Mouse (Mus musculus) thymus, adult 2 months (tissue): ENCODE results near the gene Nhlrc1. TPM values are rescaled to one million over a fixed set of nuclear protein-coding genes. Genes with fewer than 3 reads are reported as not detected.

Source experiments
- DNase-seq: peaks from one replicate; pipeline ENCODE4 v3.0.0; 2021
- H3K27ac ChIP-seq: fragments of 200-500 bp; 2 replicates; pipeline ENCODE4 v1.5.1; 2012; ENCODE audit warnings: low read length, control low read depth; ENCODE audit not compliant: control insufficient read depth, insufficient read depth
- H3K27me3 ChIP-seq: fragments of 200-500 bp; 2 replicates; pipeline ENCODE4 v1.6.1; 2012; ENCODE audit warnings: mild to moderate bottlenecking, low read length, moderate library complexity, mixed read lengths; ENCODE audit not compliant: control insufficient read depth, insufficient read depth
- H3K36me3 ChIP-seq: fragments of 200-500 bp; 2 replicates; pipeline ENCODE4 v1.6.1; 2012; ENCODE audit warnings: mild to moderate bottlenecking, low read length, moderate library complexity; ENCODE audit not compliant: control insufficient read depth, insufficient read depth
- H3K4me1 ChIP-seq: fragments of 200-500 bp; replicated peaks from 2 replicates; pipeline ENCODE4 v1.6.1; 2012; ENCODE audit warnings: low read length; ENCODE audit not compliant: control insufficient read depth, insufficient read depth
- H3K4me3 ChIP-seq: fragments of 200-500 bp; 2 replicates; pipeline ENCODE4 v1.5.1; 2012; ENCODE audit warnings: mild to moderate bottlenecking, low read length, control low read depth, moderate library complexity; ENCODE audit not compliant: control insufficient read depth, insufficient read depth
- CTCF ChIP-seq: fragments of 200-500 bp; IDR thresholded peaks from 2 replicates; pipeline ENCODE4 v1.5.1; 2012; ENCODE audit warnings: mild to moderate bottlenecking, control low read depth, low read length, moderate library complexity, borderline replicate concordance; ENCODE audit not compliant: control insufficient read depth, poor library complexity, insufficient read depth; ENCODE audit errors: extremely low read depth
- POLR2A ChIP-seq: fragments of 200-500 bp; IDR thresholded peaks from 2 replicates; pipeline ENCODE4 v1.6.1; 2012; ENCODE audit warnings: mild to moderate bottlenecking, low read length, control low read depth, moderate library complexity; ENCODE audit not compliant: control insufficient read depth, poor library complexity, insufficient read depth; ENCODE audit errors: extremely low read depth
- WGBS: fragments of 180-500 bp; shearing (Covaris S2); methylation state at CpG from one replicate; pipeline ENCODE4 v1.1.7; 2018; 5-methylcytosine and 5-hydroxymethylcytosine counted together
- polyA plus RNA-seq: library from polyadenylated mRNA; depleted of rRNA; stranded (reverse); fragments of >200 nt; gene quantifications from 2 replicates; pipeline ENCODE4 v1.2.3, GENCODE M21; 2012; rRNA removed

Nhlrc1 gene
- polyA plus RNA-seq: 1.3 and 1.7 TPM in 2 replicates

DNA sequence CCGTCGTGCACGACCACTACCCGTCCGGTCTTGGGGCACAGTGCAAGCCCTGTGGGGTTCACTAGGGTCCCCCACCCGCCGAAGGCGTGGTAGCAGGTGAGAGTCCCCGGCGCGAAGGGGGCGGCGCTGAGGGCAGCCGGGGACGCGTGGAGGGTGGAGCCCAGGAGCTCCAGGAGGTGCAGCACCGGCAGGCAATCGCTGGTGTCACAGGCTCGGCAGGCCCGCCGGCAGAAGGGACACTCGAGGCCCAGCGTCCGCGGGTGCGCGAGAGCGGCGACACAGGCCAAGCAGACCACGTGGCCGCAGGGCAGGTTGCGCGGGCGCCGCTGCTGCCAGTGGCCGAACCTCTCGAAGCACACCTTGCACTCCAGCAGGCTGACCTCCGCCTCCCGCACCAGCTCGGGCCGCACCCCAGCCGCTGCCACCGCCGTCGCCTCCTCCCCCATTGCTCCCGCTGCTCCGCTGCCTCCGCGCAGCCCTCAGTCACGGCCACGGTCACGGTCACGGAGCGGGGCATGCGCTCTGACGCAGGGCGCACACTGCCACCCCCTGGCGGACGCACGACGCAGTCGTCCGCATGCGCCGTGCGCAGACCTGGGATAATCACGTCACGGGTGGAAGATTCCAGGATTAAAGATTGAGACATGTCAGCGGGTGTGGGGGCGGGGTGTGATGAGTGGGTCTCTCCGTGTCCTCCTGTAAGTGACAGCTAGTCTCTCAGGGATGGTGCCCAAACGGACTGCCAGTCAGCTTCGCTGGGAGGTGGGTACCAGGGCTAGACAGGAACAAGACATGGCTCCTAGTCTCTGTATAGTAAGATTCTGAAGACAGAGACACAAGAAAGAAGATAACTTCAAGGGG is at the start of gene Nhlrc1:
Gene Nhlrc1, minus strand, starts transcription at position 517 of the 861 bp plus-strand sequence.
- H3K27ac ChIP-seq: no peak within 1 kb of the TSS
- TF ChIP-seq CTCF (peak; percentile 99), POLR2A (peak; percentile 33)
- 3% methylated on average over 73 of the region's 73 CpGs for WGBS
- H3K27me3 ChIP-seq: no peaks in the 10 kb centered on the region
- peak; percentile 73 for DNase-seq
- H3K36me3 ChIP-seq: no peaks in the 10 kb centered on the region
- H3K4me1 ChIP-seq: peaks cover 6% of the 10 kb centered on the region; the same call in 1 of the 2 replicates
- H3K4me3 ChIP-seq: peak within 1 kb of the TSS; percentile 53

DNA sequence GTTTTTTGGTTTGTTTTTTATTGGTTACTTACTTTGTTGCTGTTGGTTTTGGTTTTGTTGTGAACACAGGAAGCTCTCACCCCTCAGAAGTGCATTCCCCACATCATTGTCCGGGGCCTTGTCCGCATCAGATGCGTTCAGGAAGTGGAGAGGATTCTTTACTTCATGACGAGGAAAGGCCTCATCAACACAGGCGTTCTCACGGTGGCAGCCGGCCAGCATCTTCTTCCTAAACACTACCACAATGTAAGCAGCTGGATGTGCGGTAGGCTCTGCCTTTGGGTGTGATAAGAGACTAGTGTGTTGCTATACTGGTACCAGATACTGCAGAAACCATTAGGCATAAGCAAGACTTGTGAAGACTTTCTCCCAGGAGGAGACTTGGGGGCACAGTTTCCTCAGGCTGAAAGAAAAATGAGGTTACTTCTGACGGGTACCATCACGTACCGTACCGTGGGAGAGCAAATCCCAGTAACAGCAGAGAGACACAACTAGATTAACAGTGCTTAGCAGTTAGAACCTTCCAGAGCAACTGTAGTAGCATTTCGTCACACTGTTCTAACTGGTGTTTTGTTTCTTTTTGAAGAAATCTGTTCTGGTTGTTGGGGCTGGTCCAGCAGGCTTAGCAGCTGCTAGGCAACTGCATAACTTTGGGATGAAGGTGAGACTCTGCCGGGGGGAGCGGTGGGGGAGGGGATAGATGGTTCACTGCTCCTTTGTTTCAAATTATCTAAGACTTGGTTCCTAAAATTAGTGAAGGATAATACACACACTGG is 49.5 kb upstream of the Nhlrc1 start:
- Histone ChIP-seq H3K27ac (no peak overlapping the region), H3K4me3 (no peak overlapping the region), H3K36me3 (peaks cover 28% of the 10 kb centered on the region), H3K4me1 (no peaks in the 10 kb centered on the region), H3K27me3 (no peaks in the 10 kb centered on the region)
- 84% methylated on average over 15 of the region's 15 CpGs for WGBS
- no peak for DNase-seq
- no peak for TF ChIP-seq POLR2A
- TF ChIP-seq CTCF: no peak

DNA sequence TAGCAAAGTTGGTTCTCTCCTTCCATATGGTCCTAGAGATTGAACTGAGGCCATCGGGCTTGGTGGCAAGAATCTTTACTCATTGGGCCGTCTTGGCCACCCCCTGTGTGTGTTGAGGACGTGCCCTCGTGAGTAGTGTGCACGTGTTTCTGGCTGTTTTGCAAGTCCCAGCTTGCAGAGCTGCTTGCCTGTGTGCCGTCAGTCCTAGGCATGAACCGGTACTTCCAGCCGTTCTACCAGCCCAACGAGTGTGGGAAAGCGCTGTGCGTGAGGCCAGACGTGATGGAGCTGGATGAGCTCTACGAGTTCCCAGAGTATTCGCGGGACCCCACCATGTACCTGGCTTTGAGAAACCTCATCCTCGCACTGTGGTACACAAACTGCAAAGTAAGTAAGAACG is 48.1 kb upstream of the Nhlrc1 start:
- Histone ChIP-seq H3K27ac (no peak overlapping the region), H3K4me3 (no peak overlapping the region), H3K4me1 (no peaks in the 10 kb centered on the region), H3K27me3 (no peaks in the 10 kb centered on the region), H3K36me3 (peaks cover 27% of the 10 kb centered on the region)
- DNase-seq: no peak
- WGBS: 96% methylated on average over 17 of the region's 17 CpGs
- TF ChIP-seq POLR2A (no peak), CTCF (no peak)

DNA sequence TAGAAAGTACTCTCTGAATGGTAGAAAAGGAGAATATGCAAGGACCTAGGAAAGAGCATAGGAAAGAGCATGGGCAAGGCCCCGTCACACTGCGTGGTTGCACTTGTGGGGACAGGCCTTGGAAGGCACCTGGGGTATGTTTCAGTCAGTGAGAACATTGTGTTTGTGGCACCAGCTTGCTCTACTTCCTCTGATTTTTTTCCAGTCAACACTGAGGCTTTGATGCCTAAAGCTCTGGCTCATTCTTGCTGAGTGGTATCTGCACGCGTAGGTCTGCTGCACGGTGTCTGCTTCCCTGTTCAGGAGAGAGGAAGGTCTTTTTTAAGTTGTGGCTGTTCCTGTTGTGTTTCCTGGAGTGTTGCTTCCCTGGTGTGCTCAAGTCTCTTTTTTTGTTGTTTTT is 42.1 kb upstream of the Nhlrc1 start:
- DNase-seq: peak; percentile 44
- TF ChIP-seq POLR2A (no peak), CTCF (no peak)
- H3K4me3 ChIP-seq: no peak overlapping the region
- WGBS: 17% methylated on average over 5 of the region's 5 CpGs
- H3K27me3 ChIP-seq: no peaks in the 10 kb centered on the region
- peaks cover 34% of the 10 kb centered on the region for H3K36me3 ChIP-seq
- peak overlapping the region; percentile 87 for H3K27ac ChIP-seq
- peaks cover 20% of the 10 kb centered on the region for H3K4me1 ChIP-seq

DNA sequence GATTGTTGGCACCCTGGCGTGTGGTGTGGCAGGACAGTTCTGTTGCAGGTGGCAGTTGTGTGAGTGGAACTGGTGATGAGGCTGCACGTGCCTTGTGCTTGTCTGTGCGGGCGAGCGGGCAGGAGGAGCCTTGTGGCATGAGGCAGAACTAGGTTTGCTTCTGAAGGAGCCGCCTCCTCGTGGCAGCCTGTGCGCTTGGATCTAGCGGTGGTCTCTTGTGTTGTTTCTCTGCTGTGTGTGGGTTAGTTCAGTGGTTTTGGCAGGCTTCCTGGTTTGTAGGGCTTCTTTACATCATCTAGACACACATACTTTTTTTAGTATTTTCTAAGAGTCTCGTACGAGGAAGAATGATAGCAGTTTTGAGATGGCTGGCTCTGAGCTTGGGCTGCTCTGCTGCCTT is 41.5 kb upstream of the Nhlrc1 start:
- WGBS: 9% methylated on average over 11 of the region's 11 CpGs
- H3K36me3 ChIP-seq: peaks cover 33% of the 10 kb centered on the region
- TF ChIP-seq POLR2A: no peak
- TF ChIP-seq CTCF: peak; percentile 35; the same call in 1 of the 2 replicates
- H3K27ac ChIP-seq: peak overlapping the region; percentile 87
- H3K4me3 ChIP-seq: no peak overlapping the region
- peaks cover 20% of the 10 kb centered on the region for H3K4me1 ChIP-seq
- no peaks in the 10 kb centered on the region for H3K27me3 ChIP-seq
- DNase-seq: peak; percentile 79

DNA sequence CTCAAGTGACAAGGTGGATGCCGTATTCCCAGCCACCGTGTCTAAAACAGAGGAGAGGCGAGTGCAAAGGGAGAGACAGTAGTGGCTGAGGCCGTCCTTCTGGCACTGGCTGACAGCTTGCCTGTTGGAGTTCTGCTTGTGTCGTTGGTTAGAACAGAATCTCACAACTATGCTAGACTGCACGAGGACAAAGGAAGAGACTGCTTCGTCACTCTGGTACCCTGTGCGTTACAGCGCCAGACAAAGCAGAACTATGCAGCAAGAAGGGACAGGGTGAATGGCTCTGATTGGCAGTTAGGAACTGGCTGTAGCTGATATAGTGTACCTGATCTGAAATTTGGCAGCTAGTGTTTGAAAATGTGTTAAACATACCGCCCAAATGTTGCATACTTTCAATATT is 39.3 kb upstream of the Nhlrc1 start:
- 95% methylated on average over 10 of the region's 10 CpGs for WGBS
- TF ChIP-seq POLR2A: no peak
- no peak for TF ChIP-seq CTCF
- no peak overlapping the region for H3K4me3 ChIP-seq
- DNase-seq: no peak
- H3K27me3 ChIP-seq: no peaks in the 10 kb centered on the region
- H3K4me1 ChIP-seq: peaks cover 20% of the 10 kb centered on the region
- peaks cover 28% of the 10 kb centered on the region for H3K36me3 ChIP-seq
- no peak overlapping the region for H3K27ac ChIP-seq
